Mouse (Mus musculus): ENCODE data around the gene Isca2.

GRCm38 (mm10) chr12:84771981-84772520 lies 1.0 kb upstream of the Isca2 start:
- no peak for TF ChIP-seq EP300 (IDR thresholded peaks at IDR 0.05; ENCODE audit: low read depth)
- TF ChIP-seq CTCF (IDR thresholded peaks at IDR 0.05; ENCODE audit: low read depth) = no peak

Data from heart, postnatal 0 days (tissue).